Mouse (Mus musculus): ENCODE data around the gene Psat1. TPM values are rescaled to one million over a fixed set of nuclear protein-coding genes. Genes with fewer than 3 reads are reported as not detected.

Psat1 gene
- polyA plus RNA-seq, 1 experiment from 2014 or later = 61.0 TPM

DNA sequence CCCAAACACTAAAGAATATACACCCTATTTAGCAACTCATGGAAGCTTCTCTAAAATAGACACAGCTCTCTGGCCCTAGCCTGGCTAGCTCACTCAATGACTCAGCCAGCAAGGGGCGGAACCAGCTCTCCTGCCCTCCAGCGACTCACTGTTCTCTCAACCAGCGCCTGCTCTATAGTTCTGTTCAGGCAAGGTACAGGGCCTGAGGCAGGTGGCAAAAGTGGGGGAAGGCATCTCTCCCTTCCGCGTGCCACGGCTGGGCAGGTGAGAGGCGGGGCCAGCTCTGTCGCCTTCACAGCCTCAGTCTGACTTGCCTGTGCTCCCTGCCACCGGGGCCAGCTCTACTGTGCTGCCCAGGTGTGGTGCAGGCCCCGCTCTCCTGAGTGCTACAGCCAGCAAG is 474 bp downstream of the Psat1 start:
- WGBS = 68% methylated on average over 10 of the region's 10 CpGs
- H3K27ac ChIP-seq (replicated peaks in 1 of 2; ENCODE audit: control insufficient read depth in 1 of 2, insufficient read depth in 1 of 2, low read depth in 2 of 2, low read length in 2 of 2) = no peak overlapping the region

GRCm38 (mm10) chr19:15943117-15943423 is 4.1 kb downstream of the Psat1 start:
- WGBS = 83% methylated on average over 7 of the region's 7 CpGs
- Histone ChIP-seq H3K4me3 (ENCODE audit: control insufficient read depth in 1 of 2, insufficient read depth in 1 of 2, low read depth in 1 of 2, low read length in 2 of 2) (no peak overlapping the region), H3K9ac (ENCODE audit: low read length) (no peak overlapping the region), H3K27ac (replicated peaks in 1 of 2; ENCODE audit: control insufficient read depth in 1 of 2, insufficient read depth in 1 of 2, low read depth in 2 of 2, low read length in 2 of 2) (no peak overlapping the region), H3K27me3 (ENCODE audit: control insufficient read depth, insufficient read depth, low read length) (no peaks in the 10 kb centered on the region), H3K36me3 (ENCODE audit: control insufficient read depth, insufficient read depth, low read length) (no peaks in the 10 kb centered on the region), H3K4me1 (ENCODE audit: control insufficient read depth in 2 of 2, insufficient read depth in 2 of 2, low read length in 2 of 2) (no peaks in the 10 kb centered on the region), H3K4me2 (ENCODE audit: low read length) (no peak overlapping the region), H3K9me3 (ENCODE audit: control insufficient read depth, low read length) (no peaks in the 10 kb centered on the region)
- ATAC-seq (ENCODE audit: insufficient number of reproducible peaks, insufficient read depth, low FRiP score, low read depth) = no peak

More for the DNA sequence above, 474 bp downstream of the Psat1 start:
- Histone ChIP-seq H3K36me3 (ENCODE audit: control insufficient read depth, insufficient read depth, low read length) (no peaks in the 10 kb centered on the region), H3K4me2 (ENCODE audit: low read length) (no peak overlapping the region), H3K27me3 (ENCODE audit: control insufficient read depth, insufficient read depth, low read length) (no peaks in the 10 kb centered on the region), H3K4me1 (ENCODE audit: control insufficient read depth in 2 of 2, insufficient read depth in 2 of 2, low read length in 2 of 2) (no peaks in the 10 kb centered on the region), H3K9ac (ENCODE audit: low read length) (no peak overlapping the region), H3K4me3 (ENCODE audit: control insufficient read depth in 1 of 2, insufficient read depth in 1 of 2, low read depth in 1 of 2, low read length in 2 of 2) (no peak overlapping the region), H3K9me3 (ENCODE audit: control insufficient read depth, low read length) (no peaks in the 10 kb centered on the region)
- no peak for ATAC-seq (ENCODE audit: insufficient number of reproducible peaks, insufficient read depth, low FRiP score, low read depth)

DNA sequence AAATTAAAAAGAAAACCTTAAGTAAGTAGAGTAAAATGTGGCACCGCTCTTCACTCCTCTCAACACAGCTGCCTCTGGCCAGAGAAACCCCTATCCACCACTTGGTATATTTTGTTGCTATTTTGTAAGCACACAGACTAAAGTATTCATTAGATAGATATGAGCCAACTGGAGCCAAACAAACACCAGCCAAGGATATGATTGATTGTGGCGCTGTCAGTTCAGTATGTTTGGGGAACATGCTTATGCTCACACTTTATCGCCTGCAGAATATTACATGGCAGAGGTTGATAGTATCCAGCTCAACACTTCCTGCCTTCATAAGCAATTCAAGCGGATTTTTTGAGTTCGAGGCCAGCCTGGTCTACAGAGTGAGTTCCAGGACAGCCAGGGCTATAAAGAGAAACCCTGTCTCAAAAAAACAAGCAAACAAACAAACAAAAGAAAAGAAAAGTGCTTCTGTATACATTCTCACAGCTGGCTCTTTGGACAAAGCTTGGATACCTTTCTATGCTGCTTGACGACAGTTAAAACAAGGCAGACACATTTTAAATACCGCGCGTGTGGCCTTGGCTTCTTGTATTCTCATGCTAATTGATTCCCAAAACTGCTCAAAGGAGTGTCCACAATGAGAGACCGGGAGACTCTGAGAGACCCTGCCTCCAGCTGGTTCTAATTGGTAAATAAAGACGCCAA is 4.6 kb downstream of the Psat1 start:
- no peak overlapping the region for H3K4me3 ChIP-seq (ENCODE audit: control insufficient read depth in 1 of 2, insufficient read depth in 1 of 2, low read depth in 1 of 2, low read length in 2 of 2)
- 66% methylated on average over 11 of the region's 11 CpGs for WGBS
- no peaks in the 10 kb centered on the region for H3K27me3 ChIP-seq (ENCODE audit: control insufficient read depth, insufficient read depth, low read length)
- H3K9ac ChIP-seq (ENCODE audit: low read length) = no peak overlapping the region
- H3K4me2 ChIP-seq (ENCODE audit: low read length) = no peak overlapping the region
- no peaks in the 10 kb centered on the region for H3K4me1 ChIP-seq (ENCODE audit: control insufficient read depth in 2 of 2, insufficient read depth in 2 of 2, low read length in 2 of 2)
- H3K27ac ChIP-seq (replicated peaks in 1 of 2; ENCODE audit: control insufficient read depth in 1 of 2, insufficient read depth in 1 of 2, low read depth in 2 of 2, low read length in 2 of 2) = no peak overlapping the region
- H3K36me3 ChIP-seq (ENCODE audit: control insufficient read depth, insufficient read depth, low read length) = no peaks in the 10 kb centered on the region
- H3K9me3 ChIP-seq (ENCODE audit: control insufficient read depth, low read length) = no peaks in the 10 kb centered on the region
- no peak for ATAC-seq (ENCODE audit: insufficient number of reproducible peaks, insufficient read depth, low FRiP score, low read depth)

- no peaks in the 10 kb centered on the region for H3K27me3 ChIP-seq (ENCODE audit: control insufficient read depth, insufficient read depth, low read length)
- no peak overlapping the region for H3K4me2 ChIP-seq (ENCODE audit: low read length)
- ATAC-seq (ENCODE audit: insufficient number of reproducible peaks, insufficient read depth, low FRiP score, low read depth) = no peak
- 76% methylated on average over 8 of the region's 8 CpGs for WGBS
- H3K36me3 ChIP-seq (ENCODE audit: control insufficient read depth, insufficient read depth, low read length) = no peaks in the 10 kb centered on the region
- no peak overlapping the region for H3K27ac ChIP-seq (replicated peaks in 1 of 2; ENCODE audit: control insufficient read depth in 1 of 2, insufficient read depth in 1 of 2, low read depth in 2 of 2, low read length in 2 of 2)
- H3K4me3 ChIP-seq (ENCODE audit: control insufficient read depth in 1 of 2, insufficient read depth in 1 of 2, low read depth in 1 of 2, low read length in 2 of 2) = no peak overlapping the region
- H3K4me1 ChIP-seq (ENCODE audit: control insufficient read depth in 2 of 2, insufficient read depth in 2 of 2, low read length in 2 of 2) = no peaks in the 10 kb centered on the region
- H3K9me3 ChIP-seq (ENCODE audit: control insufficient read depth, low read length) = no peaks in the 10 kb centered on the region
- no peak overlapping the region for H3K9ac ChIP-seq (ENCODE audit: low read length)
These were observed 5.7 kb downstream of the Psat1 start for GRCm38 (mm10) chr19:15941399-15941798.

- Histone ChIP-seq H3K4me2 (ENCODE audit: low read length) (peak overlapping the region; percentile 96), H3K36me3 (ENCODE audit: control insufficient read depth, insufficient read depth, low read length) (no peaks in the 10 kb centered on the region), H3K4me1 (ENCODE audit: control insufficient read depth in 2 of 2, insufficient read depth in 2 of 2, low read length in 2 of 2) (peaks cover 7 to 27% of the 10 kb centered on the region in 2 experiments), H3K27me3 (ENCODE audit: control insufficient read depth, insufficient read depth, low read length) (no peaks in the 10 kb centered on the region), H3K4me3 (ENCODE audit: control insufficient read depth in 1 of 2, insufficient read depth in 1 of 2, low read depth in 1 of 2, low read length in 2 of 2) (peak overlapping the region in 1 of 2 experiments; percentile 72; a peak in 2 of 4 replicates), H3K9ac (ENCODE audit: low read length) (peak overlapping the region; percentile 79), H3K9me3 (ENCODE audit: control insufficient read depth, low read length) (no peaks in the 10 kb centered on the region), H3K27ac (replicated peaks in 1 of 2; ENCODE audit: control insufficient read depth in 1 of 2, insufficient read depth in 1 of 2, low read depth in 2 of 2, low read length in 2 of 2) (peak overlapping the region; percentile 69 to 90)
- 5% methylated on average over 4 of the region's 4 CpGs for WGBS
- peak; percentile 58; the same call in 1 of the 2 replicates for ATAC-seq (ENCODE audit: insufficient number of reproducible peaks, insufficient read depth, low FRiP score, low read depth)
These were observed 21.5 kb downstream of the Psat1 start for GRCm38 (mm10) chr19:15925719-15926045.

DNA sequence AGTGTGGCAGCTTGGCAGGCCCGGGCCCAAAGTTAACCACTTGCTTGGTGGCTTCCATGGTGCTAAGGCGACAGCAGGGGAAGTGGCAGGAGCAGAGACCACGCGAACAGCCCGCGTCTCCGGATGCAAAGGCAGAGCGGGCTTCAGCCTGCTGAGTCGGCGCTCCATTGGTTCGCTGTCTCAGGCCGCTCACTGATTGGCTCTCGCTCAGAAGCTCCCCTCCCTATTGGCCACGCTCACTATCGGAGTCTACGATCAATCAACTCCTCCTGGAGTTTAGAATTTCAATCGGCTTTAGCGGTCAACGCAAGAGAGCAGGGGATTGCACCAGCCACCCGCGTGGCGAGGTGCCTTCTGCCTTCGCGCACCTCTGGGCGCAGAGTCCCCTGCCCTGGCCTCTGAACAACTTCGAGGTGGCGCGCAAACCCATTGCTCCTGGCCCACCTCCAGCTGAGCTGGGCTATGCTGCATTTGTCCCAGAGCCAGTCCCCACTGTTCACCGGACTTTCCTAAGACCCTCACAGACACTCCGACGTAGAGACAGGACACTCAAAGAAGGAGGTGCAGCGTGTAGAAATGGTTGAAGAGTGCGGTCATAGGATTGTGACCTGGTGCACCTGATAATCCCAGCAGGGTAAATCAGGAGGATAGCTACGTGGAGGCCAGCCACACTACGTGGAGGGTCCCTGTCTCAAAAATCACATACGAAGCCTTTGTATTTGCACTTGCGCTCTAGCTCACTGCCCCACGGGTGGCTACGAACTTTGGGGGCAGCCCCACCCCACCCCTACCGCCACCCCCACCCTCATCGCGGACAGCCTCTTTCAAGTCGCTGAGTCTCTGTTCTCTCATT is 22.0 kb downstream of the Psat1 start:
- Histone ChIP-seq H3K36me3 (ENCODE audit: control insufficient read depth, insufficient read depth, low read length) (no peaks in the 10 kb centered on the region), H3K27me3 (ENCODE audit: control insufficient read depth, insufficient read depth, low read length) (no peaks in the 10 kb centered on the region), H3K4me3 (ENCODE audit: control insufficient read depth in 1 of 2, insufficient read depth in 1 of 2, low read depth in 1 of 2, low read length in 2 of 2) (peak overlapping the region; percentile 72 to 74), H3K9ac (ENCODE audit: low read length) (peak overlapping the region; percentile 79), H3K27ac (replicated peaks in 1 of 2; ENCODE audit: control insufficient read depth in 1 of 2, insufficient read depth in 1 of 2, low read depth in 2 of 2, low read length in 2 of 2) (peak overlapping the region; percentile 82 to 90), H3K4me1 (ENCODE audit: control insufficient read depth in 2 of 2, insufficient read depth in 2 of 2, low read length in 2 of 2) (peaks cover 7 to 27% of the 10 kb centered on the region in 2 experiments), H3K9me3 (ENCODE audit: control insufficient read depth, low read length) (no peaks in the 10 kb centered on the region), H3K4me2 (ENCODE audit: low read length) (peak overlapping the region; percentile 96)
- ATAC-seq (ENCODE audit: insufficient number of reproducible peaks, insufficient read depth, low FRiP score, low read depth) = peak; percentile 88
- 1% methylated on average over 43 of the region's 43 CpGs for WGBS

DNA sequence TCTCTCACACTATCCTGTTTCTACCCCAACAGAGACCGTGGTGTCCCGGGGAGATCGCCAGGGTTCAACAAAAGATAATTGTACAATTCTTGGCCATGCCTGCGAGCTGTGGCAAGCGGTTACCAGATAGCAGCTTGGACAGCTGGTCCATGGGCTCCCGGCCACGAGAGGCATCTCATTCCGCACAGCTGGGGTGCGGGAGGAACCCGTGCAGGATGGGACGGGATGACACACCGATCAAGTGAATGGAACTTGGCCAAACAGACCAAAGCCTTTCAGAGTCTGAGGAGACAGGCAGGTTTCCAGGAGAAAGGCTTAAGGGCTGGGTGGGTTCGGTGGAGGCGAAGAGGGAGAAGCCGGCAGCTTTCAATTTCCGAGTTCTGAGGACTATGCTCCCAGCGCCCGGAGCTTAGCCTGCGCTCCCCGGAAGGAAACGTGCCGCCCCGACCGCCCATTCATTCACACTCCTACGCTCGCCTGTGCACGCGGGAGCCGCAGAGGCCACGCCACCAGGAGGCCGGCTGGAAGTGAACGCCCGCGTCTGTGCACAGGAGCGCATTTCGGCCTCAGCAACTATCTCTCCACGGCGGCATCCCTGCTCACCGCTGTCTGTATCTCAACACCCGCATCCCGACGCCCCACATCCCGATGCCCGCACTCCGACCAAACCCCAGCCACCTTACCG is 22.8 kb downstream of the Psat1 start:
- H3K9ac ChIP-seq (ENCODE audit: low read length) = peak overlapping the region; percentile 79
- peak overlapping the region; percentile 72 to 74 for H3K4me3 ChIP-seq (ENCODE audit: control insufficient read depth in 1 of 2, insufficient read depth in 1 of 2, low read depth in 1 of 2, low read length in 2 of 2)
- H3K4me1 ChIP-seq (ENCODE audit: control insufficient read depth in 2 of 2, insufficient read depth in 2 of 2, low read length in 2 of 2) = peaks cover 7 to 27% of the 10 kb centered on the region in 2 experiments
- no peaks in the 10 kb centered on the region for H3K27me3 ChIP-seq (ENCODE audit: control insufficient read depth, insufficient read depth, low read length)
- peak overlapping the region; percentile 78 to 90 for H3K27ac ChIP-seq (replicated peaks in 1 of 2; ENCODE audit: control insufficient read depth in 1 of 2, insufficient read depth in 1 of 2, low read depth in 2 of 2, low read length in 2 of 2)
- under 1% methylated on average over 45 of the region's 46 CpGs for WGBS
- peak; percentile 37 for ATAC-seq (ENCODE audit: insufficient number of reproducible peaks, insufficient read depth, low FRiP score, low read depth)
- H3K9me3 ChIP-seq (ENCODE audit: control insufficient read depth, low read length) = no peaks in the 10 kb centered on the region
- peaks cover 6% of the 10 kb centered on the region; the same call in 1 of the 2 replicates for H3K36me3 ChIP-seq (ENCODE audit: control insufficient read depth, insufficient read depth, low read length)
- H3K4me2 ChIP-seq (ENCODE audit: low read length) = peak overlapping the region; percentile 96
